Mouse (Mus musculus): ENCODE results near the gene Atg5.

Gene Atg5

DNA sequence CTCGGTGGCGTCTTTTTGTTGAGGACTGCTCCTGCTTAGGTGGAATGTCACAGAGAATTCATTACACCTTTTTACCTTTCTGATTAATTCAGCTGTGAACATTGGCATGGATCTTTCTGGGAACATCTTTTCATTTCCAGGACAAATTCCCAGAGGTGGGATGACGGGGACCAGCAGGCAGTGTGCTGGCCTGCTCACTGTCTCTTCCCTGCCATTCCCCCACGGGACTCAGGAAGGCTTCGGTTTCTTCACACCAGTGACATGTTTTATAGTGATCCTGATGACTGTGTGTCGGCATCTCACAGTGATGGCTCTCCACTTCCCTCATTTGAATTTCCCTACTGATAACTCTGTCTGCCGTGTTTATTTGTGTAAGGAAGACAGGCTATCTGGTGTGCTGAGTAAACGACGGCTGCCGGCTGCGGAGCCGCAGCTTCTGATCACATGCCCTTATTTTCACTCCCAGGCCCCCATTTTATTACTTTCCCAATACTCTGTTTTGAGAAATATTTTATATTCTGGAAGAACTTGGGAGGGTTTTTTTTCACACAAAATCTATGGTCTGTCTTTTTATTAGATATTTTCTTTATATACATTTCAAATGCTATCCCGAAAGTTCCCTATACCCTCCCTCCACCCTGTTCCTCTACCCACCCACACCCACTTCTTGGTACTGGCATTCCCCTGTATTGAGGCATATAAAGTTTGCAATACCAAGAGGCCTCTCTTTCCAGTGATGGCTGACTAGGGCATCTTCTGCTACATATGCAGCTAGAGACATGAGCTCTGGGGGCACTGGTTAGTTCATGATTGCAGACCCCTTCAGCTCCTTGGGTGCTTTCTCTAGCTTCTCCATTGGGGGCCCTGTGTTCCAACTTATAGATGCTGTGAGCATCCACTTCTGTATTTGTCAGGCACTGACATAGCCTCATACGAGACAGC, 80.6 kb downstream of the Atg5 start:
- no peak for DNase-seq (ENCODE audit: extremely low read depth, insufficient read length, low spot score)

DNA sequence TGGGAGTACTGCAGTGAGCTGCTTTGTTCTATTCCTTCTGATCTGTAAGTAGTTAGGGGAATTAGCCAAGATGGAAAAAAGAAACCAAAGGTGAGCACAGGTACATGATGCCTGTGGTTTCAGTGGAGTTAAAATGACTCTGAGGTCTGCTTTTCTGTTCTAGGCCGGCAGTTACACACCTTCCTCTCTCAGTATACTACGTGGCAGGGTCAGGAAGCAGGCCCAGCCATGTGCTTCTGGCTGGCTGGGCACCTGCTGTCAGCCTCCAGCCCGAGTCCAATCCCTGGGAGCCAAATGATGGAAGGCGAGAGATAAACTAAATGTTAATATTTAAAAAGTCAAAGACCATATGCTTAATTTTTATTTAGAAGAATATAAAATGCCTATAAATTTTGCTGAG, 85.3 kb downstream of the Atg5 start:
- DNase-seq (ENCODE audit: extremely low read depth, insufficient read length, low spot score) = no peak

DNA sequence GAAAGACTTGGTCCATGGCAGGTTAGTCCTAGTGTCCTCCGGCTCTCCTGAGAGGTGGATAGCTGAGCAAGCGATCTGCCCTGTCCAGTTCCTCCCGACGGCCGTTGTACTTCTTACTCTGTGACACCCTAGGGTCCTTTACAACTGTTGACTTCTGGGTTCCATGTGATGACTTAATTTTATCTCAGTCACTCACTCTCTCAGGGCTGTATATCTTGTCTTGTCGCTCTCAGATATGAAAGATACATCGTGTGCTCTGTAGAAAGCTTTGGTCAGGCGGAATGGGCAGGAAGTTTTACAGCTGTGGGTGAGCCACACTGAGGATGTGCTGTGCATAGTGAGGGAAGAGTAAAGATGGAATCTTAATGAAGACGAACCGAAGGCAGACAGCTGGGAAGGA, 86.2 kb downstream of the Atg5 start:
- no peak for DNase-seq (ENCODE audit: extremely low read depth, insufficient read length, low spot score)

DNA sequence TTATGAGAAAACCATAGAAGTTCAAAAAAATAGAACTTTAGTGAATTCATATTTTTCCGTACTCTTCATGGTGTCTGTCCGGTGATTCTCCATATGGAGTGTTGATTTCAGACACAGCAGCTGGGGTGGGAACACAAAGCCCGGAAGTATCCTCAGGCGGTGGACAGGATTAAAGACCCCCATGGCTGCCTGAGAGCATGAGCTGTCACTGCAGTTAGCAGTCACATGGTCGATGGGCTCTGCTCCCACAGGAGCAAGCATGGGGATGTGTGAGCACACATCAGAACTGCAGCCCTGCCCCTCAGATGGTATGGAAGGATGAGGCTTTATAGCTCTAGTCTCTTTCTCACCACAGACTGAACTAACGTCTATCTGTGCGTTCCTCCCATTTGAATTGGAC, 87.1 kb downstream of the Atg5 start:
- DNase-seq (ENCODE audit: extremely low read depth, insufficient read length, low spot score) = no peak

DNA sequence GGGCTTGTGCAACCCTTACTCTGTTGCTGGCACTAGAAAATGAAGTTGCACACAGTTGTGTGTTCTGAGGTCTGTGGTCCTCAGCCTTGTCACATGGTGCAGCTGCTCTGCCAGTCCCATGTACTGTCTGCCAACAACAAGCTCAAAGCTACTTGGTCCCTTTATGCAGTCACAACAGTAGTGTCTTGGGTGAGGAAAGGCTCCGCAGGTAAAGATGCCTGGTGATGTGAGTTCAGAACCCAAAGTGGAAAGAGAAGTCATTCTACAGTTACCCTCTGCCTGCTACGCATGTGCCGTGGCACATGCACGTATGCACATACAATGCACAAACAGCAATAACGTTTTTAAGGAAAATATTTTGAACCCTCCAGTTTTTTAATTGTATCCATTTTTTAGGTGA, 88.5 kb downstream of the Atg5 start:
- no peak for DNase-seq (ENCODE audit: extremely low read depth, insufficient read length, low spot score)

GRCm38 (mm10) chr10:44357316-44357715, 89.2 kb downstream of the Atg5 start:
- DNase-seq (ENCODE audit: extremely low read depth, insufficient read length, low spot score) = no peak

- DNase-seq (ENCODE audit: extremely low read depth, insufficient read length, low spot score) = no peak
These were observed 90.7 kb downstream of the Atg5 start for GRCm38 (mm10) chr10:44358816-44359215.

GRCm38 (mm10) chr10:44360632-44361031, 92.5 kb downstream of the Atg5 start:
- no peak for DNase-seq (ENCODE audit: extremely low read depth, insufficient read length, low spot score)

DNA sequence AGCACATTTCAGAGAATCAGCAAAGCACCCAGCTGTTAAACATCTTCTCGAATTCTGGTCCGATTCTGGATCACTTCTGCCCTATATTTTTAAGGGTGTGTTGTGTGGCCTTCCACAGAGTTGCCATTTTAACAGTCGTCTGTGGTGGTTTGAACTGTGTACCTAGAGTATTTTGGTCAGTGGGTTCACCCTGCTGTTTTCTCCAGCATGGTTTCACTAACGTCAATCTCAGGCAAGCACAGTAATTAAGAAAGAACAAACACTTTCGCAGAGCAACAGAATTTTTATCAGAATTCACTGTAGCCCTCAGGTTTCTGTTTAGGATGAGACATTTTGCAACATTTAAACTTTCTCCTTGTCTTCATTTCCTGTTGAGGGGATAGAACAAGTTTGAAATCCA, 94.3 kb downstream of the Atg5 start:
- DNase-seq (ENCODE audit: extremely low read depth, insufficient read length, low spot score) = no peak

DNA sequence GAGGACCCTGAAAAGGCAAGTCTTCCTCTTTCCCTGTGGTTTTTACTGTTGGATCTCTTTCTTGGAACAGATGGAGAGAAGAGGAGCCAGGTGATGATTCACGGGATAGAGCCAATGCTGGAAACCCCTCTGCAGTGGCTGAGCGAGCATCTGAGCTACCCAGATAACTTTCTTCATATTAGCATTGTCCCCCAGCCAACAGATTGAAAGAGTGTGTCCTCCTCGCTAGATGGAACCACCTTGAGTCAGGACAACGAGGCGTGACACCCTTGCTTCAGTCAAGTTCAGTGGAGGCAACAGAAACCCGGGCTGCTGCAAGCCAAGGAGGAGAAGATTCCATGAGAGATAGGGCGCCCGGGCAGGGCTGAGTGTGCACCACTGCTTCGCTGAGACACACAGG, 94.7 kb downstream of the Atg5 start:
- DNase-seq (ENCODE audit: extremely low read depth, insufficient read length, low spot score) = no peak

GRCm38 (mm10) chr10:44366186-44366585, 98.0 kb downstream of the Atg5 start:
- DNase-seq (ENCODE audit: extremely low read depth, insufficient read length, low spot score) = no peak

DNA sequence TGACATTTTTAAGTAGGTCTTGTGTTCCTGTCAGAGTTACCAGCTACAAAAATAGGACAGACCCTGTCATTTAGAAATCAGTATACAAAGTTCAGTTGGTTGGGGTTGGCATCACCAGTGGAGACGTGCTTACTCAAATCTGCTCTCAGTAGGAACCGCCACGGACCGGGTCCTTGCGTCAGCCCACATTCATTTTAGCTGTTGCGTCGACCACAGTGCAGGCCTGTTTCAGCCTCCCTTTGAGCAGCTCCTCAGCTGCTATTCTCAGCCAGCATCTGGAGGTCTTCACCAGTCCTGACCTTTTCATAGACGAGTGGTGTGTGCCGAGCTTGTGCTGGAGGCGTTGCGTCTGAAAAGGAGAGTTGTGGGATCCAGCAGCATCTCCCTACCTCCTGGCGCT, 98.9 kb downstream of the Atg5 start:
- no peak for DNase-seq (ENCODE audit: extremely low read depth, insufficient read length, low spot score)

DNA sequence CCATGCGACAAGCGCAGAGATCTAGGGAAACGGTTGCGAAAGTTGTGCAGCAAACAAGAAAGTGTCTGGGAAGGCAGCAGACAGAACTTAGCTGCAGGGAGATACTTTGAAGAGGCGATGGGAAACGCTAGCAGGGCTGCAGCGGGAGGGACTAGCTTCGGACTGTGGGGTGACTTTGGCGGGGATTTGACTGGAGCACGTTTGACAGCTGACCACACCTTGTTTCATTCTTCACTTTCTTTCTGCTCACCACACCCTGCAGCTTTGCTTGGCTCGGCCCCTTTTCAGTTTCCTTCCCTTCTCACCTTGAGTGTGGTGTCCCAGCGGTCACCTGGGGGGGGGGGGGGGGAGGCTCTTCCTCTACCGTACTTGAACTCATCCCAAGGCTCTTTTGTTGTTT, 100.4 kb downstream of the Atg5 start:
- DNase-seq (ENCODE audit: extremely low read depth, insufficient read length, low spot score) = no peak

DNA sequence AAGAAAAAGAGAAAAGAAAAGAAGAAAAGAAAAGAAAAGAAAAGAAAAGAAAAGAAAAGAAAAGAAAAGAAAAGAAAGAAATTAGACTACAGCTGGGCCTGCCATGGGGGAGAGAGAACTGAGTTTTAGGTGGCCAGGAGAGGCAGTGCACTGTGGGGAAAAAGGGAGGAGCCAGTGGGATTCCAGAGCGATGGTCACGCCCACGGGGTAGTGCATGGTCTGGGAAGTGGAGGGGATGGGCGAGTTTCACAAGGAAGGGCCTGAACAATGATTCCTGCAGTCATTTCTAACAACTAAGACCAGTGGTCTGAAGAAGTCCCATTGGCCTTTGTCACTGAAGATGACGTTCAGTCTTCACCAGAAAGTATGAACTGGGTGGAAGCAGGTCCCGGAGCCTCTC, 102.5 kb downstream of the Atg5 start:
- DNase-seq (ENCODE audit: extremely low read depth, insufficient read length, low spot score) = no peak

DNA sequence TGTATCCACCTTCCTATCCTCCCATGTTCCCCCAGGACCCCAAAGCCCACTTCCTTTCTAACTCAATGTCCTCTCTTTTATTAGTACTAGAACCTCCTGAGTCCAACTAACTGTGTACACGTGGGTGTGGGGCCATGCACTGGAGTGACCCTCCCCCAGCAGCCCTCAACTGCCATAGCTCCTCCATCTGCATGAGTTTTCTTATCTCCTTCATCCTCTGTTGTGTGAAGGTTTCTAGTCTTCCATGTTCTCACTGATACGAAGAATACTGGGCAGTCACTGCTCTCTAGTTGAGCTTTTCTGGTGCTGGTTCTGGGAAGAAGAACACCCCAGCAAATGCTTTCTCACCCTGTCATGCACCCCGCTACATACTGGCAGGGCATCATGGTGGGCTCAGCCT, 104.1 kb downstream of the Atg5 start:
- DNase-seq (ENCODE audit: extremely low read depth, insufficient read length, low spot score) = no peak

DNA sequence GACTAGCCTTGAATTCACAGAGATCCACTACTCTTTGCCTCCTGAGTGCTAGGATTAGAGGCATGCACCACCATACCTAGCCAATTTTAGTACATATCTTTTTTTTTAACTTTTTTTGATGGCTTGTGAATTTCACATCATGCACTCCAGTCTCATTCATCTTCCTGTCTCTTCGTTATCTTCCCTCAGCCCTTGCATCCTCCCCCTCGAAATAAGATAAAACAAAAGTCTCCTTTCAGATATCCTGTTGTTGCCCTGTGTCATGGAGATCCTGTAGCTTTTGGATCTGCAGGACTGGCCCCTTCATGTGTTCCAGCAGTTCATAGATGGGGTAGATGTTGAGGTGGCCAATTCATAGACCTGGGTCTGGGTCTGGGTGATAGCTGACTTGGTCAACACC, 106.5 kb downstream of the Atg5 start:
- no peak for DNase-seq (ENCODE audit: extremely low read depth, insufficient read length, low spot score)

GRCm38 (mm10) chr10:44375501-44375900, 107.3 kb downstream of the Atg5 start:
- no peak for DNase-seq (ENCODE audit: extremely low read depth, insufficient read length, low spot score)

DNA sequence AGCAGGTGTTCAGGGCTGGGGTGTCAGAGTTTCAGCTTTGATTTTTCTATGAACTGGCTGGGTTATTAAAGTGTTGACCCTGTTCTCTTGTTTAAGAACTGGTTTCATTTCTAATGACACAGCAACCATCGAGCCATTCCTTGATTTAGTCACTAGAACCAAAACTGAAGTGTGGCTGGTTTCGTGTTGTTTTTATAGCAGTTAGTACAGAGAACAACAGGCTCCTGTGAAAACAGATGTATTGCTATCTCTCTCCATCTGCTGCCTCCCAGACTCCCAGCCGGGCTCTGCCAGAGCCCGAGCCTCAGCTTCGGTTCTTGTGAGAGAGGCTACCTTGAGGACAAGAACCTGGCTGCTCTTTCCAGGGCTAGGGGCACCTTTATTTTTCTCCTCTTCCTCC, 109.7 kb downstream of the Atg5 start:
- DNase-seq (ENCODE audit: extremely low read depth, insufficient read length, low spot score) = no peak

GRCm38 (mm10) chr10:44378403-44378802, 110.2 kb downstream of the Atg5 start:
- no peak for DNase-seq (ENCODE audit: extremely low read depth, insufficient read length, low spot score)

- DNase-seq (ENCODE audit: extremely low read depth, insufficient read length, low spot score) = no peak
These were observed 112.5 kb downstream of the Atg5 start for GRCm38 (mm10) chr10:44380476-44381208.

DNA sequence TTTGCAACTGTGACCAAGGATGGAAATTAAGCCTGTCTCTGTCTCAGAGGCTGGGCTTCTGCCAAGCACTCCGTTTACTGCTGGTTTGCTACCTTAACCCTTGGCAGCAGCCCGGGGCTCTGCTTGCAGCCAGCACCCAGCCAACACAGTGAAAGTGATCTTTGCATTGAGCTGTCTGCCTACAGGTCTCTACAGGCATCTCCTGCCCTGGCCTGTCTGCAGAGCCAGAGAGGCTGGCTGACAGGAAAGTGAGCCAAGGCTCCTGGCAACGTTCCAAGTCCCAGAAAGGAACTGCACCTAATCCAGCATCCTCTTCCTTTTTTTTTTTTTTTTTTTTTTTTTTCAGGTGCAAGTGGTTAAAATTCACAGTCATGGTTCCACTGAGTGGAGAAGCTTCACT, 113.2 kb downstream of the Atg5 start:
- no peak for DNase-seq (ENCODE audit: extremely low read depth, insufficient read length, low spot score)

DNA sequence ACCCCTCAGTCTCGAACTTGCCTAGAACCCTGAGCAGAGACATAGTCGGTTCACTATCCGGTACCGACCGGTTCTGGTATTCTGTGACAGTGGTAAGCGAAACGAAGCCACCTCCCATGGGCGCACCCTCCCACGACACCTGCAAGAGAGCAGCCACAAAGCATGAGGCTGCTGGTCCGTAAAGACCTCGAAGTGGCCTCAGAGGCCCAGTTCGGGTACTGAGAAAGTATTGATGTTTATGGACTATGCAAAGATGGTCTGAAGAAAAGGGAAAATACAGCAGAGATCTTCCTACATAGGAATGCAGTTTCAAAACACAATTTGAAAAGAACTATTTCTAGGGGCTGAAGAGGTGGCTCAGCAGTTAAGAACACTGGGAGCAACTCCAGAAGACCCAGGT, 113.8 kb downstream of the Atg5 start:
- DNase-seq (ENCODE audit: extremely low read depth, insufficient read length, low spot score) = no peak
